Mouse (Mus musculus) intestine, embryonic 16.5 days (tissue): ENCODE results near the gene Fzd4. TPM values are rescaled to one million over a fixed set of nuclear protein-coding genes. Genes with fewer than 3 reads are reported as not detected.

ENCODE experiments used
- ATAC-seq: fragments of 200-750 bp; cut with Nextera tagmentation; 2 replicates; pipeline ENCODE4 v1.8.0; 2017; ENCODE audit warnings: moderate TSS enrichment, moderate library complexity
- H3K27ac ChIP-seq: fragments of 300-500 bp; sonication (generic); 2 replicates; pipeline ENCODE4 v1.5.1; 2014; ENCODE audit warnings: mild to moderate bottlenecking, low read length
- H3K27me3 ChIP-seq: fragments of 300-500 bp; sonication (generic); replicated peaks from 2 replicates; pipeline ENCODE4 v1.6.1; 2014; ENCODE audit warnings: low read length, control low read depth, mixed read lengths; ENCODE audit not compliant: control insufficient read depth, insufficient read depth
- H3K36me3 ChIP-seq: fragments of 300-500 bp; sonication (generic); 2 replicates; pipeline ENCODE4 v1.6.1; 2014; ENCODE audit warnings: low read length, control low read depth; ENCODE audit not compliant: control insufficient read depth, insufficient read depth
- H3K4me1 ChIP-seq: fragments of 300-500 bp; sonication (generic); 2 replicates; pipeline ENCODE4 v1.6.1; 2014; ENCODE audit warnings: low read length, control low read depth, mixed read lengths; ENCODE audit not compliant: control insufficient read depth, insufficient read depth
- H3K4me2 ChIP-seq: fragments of 300-500 bp; sonication (generic); 2 replicates; pipeline ENCODE4 v1.6.1; 2014; ENCODE audit warnings: low read depth, low read length, control low read depth
- H3K4me3 ChIP-seq: fragments of 300-500 bp; sonication (generic); 2 replicates; pipeline ENCODE4 v1.5.1; 2014; ENCODE audit warnings: mild to moderate bottlenecking, low read length
- H3K9ac ChIP-seq: fragments of 300-500 bp; sonication (generic); 2 replicates; pipeline ENCODE4 v1.6.1; 2014; ENCODE audit warnings: low read depth, low read length
- H3K9me3 ChIP-seq: fragments of 300-500 bp; sonication (generic); 2 replicates; pipeline ENCODE4 v1.6.1; 2016; ENCODE audit warnings: low read length, control low read depth; ENCODE audit not compliant: control insufficient read depth
- WGBS: fragments of 180-500 bp; shearing (Covaris S2); extraction: QIAGEN DNeasy Blood & Tissue Kit; methylation state at CpG from one replicate; pipeline ENCODE4 v1.1.7; 2014; 5-methylcytosine and 5-hydroxymethylcytosine counted together
- polyA plus RNA-seq: library from polyadenylated mRNA; unstranded; fragments of >200 nt; fragmentation: Nextera tagmentation; extraction: Ambion mirVana; gene quantifications from 2 replicates; pipeline ENCODE4 v1.2.1, GENCODE M21; 2015

The Fzd4 gene
- polyA plus RNA-seq, 1 experiment from 2014 or later = 7.4 TPM

DNA sequence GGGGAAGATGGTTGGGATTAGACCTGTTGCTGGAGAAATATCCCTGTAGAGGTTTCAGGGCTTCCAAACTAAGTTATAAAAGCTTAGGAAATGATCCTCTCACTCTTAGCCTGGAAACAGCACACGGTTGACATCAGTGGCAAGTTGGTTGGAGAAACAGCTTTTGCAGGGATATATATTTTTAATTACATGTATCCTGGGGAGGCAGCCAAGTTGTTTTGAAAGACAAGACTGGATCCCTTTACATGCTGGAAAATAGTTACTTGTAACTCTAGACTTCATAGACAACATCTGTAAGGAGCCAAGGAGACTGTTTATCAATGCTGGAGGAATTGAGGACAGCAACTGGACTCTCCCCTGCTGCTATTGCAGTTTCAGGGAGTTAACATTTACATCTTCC is 1.9 kb downstream of the Fzd4 start:
- Histone ChIP-seq H3K36me3 (no peaks in the 10 kb centered on the region), H3K9ac (peak overlapping the region; percentile 52; the same call in 1 of the 2 replicates), H3K9me3 (no peaks in the 10 kb centered on the region), H3K4me3 (peak overlapping the region; percentile 37), H3K4me2 (peak overlapping the region; percentile 38), H3K27me3 (no peaks in the 10 kb centered on the region), H3K27ac (peak overlapping the region; percentile 39; the same call in 1 of the 2 replicates), H3K4me1 (peaks cover 28% of the 10 kb centered on the region)
- no peak for ATAC-seq
- 33% methylated on average over 1 of the region's 1 CpGs for WGBS

DNA sequence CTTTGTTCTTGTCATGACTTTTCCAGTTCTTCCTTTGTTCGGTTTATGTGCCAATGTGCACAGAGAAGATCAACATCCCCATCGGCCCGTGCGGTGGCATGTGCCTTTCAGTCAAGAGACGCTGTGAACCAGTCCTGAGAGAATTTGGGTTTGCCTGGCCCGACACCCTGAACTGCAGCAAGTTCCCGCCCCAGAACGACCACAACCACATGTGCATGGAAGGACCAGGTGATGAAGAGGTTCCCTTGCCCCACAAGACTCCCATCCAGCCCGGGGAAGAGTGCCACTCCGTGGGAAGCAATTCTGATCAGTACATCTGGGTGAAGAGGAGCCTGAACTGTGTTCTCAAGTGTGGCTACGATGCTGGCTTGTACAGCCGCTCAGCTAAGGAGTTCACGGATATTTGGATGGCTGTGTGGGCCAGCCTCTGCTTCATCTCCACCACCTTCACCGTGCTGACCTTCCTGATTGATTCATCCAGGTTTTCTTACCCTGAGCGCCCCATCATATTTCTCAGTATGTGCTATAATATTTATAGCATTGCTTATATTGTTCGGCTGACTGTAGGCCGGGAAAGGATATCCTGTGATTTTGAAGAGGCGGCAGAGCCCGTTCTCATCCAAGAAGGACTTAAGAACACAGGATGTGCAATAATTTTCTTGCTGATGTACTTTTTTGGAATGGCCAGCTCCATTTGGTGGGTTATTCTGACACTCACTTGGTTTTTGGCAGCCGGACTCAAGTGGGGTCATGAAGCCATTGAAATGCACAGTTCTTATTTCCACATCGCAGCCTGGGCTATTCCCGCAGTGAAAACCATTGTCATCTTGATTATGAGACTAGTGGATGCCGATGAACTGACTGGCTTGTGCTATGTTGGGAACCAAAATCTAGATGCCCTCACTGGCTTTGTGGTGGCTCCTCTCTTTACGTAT is 3.1 kb downstream of the Fzd4 start:
- H3K36me3 ChIP-seq = no peaks in the 10 kb centered on the region
- WGBS = 75% methylated on average over 24 of the region's 24 CpGs
- peak overlapping the region; percentile 3 for H3K27ac ChIP-seq
- H3K4me1 ChIP-seq = peaks cover 30% of the 10 kb centered on the region
- H3K4me3 ChIP-seq = peak overlapping the region; percentile 13; the same call in 1 of the 2 replicates
- no peaks in the 10 kb centered on the region for H3K27me3 ChIP-seq
- H3K9ac ChIP-seq = no peak overlapping the region
- H3K9me3 ChIP-seq = no peaks in the 10 kb centered on the region
- peak overlapping the region; percentile 17; the same call in 1 of the 2 replicates for H3K4me2 ChIP-seq
- ATAC-seq = no peak

DNA sequence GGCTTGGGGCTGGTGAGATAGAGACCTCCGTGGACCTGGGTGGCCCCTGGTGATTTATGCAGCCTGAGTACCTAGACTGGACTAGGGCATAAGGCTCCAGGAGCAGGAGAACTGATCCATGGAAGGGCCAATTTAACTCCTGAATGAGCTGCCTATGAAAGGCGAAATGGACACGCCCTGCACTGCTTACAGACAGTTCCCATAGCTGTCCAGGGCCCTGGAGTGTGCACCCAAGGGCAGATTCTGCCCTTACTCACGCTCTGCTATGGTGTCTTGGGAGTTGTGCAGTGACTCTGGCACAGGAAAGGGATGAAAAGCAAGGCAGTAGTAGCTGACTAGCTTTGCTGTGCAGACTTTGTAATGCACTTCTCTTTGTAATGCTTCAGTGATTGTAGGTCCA is 6.1 kb downstream of the Fzd4 start:
- H3K9ac ChIP-seq = no peak overlapping the region
- 65% methylated on average over 4 of the region's 4 CpGs for WGBS
- H3K4me2 ChIP-seq = no peak overlapping the region
- H3K9me3 ChIP-seq = no peaks in the 10 kb centered on the region
- no peaks in the 10 kb centered on the region for H3K27me3 ChIP-seq
- peak; percentile 53; the same call in 1 of the 2 replicates for ATAC-seq
- H3K27ac ChIP-seq = 0 out of 2 replicates have a peak overlapping the region, but pooled peaks have one; percentile 14
- H3K4me3 ChIP-seq = no peak overlapping the region
- peaks cover 28% of the 10 kb centered on the region for H3K4me1 ChIP-seq
- H3K36me3 ChIP-seq = no peaks in the 10 kb centered on the region

DNA sequence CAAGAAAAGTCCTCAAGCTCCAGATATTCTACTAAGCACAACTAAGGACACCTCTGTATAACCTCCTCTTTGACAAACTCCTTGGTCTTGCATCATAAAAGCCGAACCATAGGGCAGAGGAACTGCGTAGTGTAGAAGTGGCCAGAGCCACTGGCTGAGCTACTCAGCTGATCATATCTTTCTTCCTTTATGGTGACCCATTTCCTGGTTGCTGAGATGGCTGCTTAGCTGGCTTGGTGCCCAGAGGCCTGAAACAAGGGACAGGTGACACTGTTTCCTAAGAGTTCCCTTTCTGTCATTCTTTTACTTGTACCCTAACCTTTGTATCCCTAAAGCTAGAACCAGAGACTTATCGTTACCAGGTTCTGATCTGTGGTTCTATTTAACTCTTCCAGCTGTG is 7.2 kb downstream of the Fzd4 start:
- 64% methylated on average over 3 of the region's 3 CpGs for WGBS
- ATAC-seq = peak; percentile 91
- Histone ChIP-seq H3K9ac (no peak overlapping the region), H3K4me1 (peaks cover 28% of the 10 kb centered on the region), H3K4me2 (no peak overlapping the region), H3K4me3 (no peak overlapping the region), H3K36me3 (no peaks in the 10 kb centered on the region), H3K27ac (peak overlapping the region; percentile 77), H3K27me3 (no peaks in the 10 kb centered on the region), H3K9me3 (no peaks in the 10 kb centered on the region)

DNA sequence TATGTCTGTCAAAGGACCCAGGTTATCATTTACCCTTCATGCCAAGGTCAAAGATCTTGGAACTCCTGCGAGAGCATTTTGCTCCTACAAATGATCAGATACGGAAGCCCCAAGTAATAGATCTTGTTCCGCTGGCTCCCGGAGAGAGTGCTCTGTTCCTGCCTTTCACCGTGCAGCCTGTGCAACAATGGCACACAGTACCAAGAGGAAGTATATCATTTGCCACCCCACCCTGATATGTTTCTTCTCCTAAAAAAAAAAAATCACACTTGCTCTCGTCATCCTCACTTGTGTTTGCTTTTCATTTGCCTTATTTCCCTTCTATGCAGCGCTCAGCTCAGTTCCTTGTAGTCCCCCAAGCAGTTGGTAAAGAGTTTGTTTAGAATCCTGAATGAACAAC is 7.9 kb downstream of the Fzd4 start:
- Histone ChIP-seq H3K9me3 (no peaks in the 10 kb centered on the region), H3K36me3 (no peaks in the 10 kb centered on the region), H3K9ac (no peak overlapping the region), H3K4me1 (peaks cover 28% of the 10 kb centered on the region), H3K4me2 (no peak overlapping the region), H3K4me3 (no peak overlapping the region), H3K27ac (peak overlapping the region; percentile 77), H3K27me3 (no peaks in the 10 kb centered on the region)
- ATAC-seq = peak; percentile 20; the same call in 1 of the 2 replicates
- 62% methylated on average over 7 of the region's 7 CpGs for WGBS

DNA sequence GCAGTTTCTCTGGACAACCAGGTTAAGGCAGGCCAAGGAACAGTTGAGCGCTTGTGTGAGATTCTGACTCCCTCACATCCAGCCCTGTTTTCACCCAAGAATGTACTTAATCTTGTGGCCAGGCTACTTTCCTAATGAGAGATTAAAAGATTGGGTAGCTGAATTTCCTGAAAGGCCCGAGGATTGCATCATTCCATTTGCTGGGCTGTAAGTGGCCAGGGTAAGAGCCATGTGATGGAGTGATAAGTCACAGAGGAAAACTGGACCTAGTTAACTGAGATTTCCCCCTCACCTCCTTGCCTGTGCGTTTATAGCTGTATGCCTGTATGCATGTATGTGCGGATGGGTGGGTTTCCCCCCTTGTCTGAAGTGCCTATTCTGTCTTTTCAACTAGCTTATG is 11.9 kb downstream of the Fzd4 start:
- no peak for ATAC-seq
- H3K27ac ChIP-seq = no peak overlapping the region
- WGBS = 78% methylated on average over 4 of the region's 4 CpGs

DNA sequence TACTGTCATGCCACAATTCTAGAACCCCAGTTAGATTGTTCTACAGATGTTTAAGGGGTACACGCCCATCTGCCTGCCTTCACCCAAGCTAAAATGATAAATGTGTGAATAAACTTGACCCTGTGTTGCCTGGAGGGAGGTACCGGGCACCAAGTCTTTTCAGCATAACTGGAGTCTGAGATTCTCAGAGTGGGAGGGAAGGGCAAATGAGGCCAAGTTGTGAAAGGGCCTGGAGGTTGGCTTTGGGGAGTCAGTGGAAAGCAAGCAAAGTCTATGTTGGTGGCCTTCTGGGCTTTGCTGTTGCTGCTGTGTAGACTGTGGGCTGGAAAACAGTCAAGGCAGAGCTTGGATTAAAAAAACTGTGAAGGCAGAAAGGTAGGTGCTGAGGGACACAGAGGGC is 13.6 kb downstream of the Fzd4 start:
- 76% methylated on average over 2 of the region's 2 CpGs for WGBS
- Histone ChIP-seq H3K4me3 (no peak overlapping the region), H3K9me3 (no peaks in the 10 kb centered on the region), H3K9ac (no peak overlapping the region), H3K4me2 (no peak overlapping the region), H3K27ac (no peak overlapping the region), H3K36me3 (no peaks in the 10 kb centered on the region), H3K4me1 (0 out of 2 replicates have a peak, but pooled peaks cover 3% of the 10 kb centered on the region), H3K27me3 (no peaks in the 10 kb centered on the region)
- ATAC-seq = no peak

More for the DNA sequence above, 11.9 kb downstream of the Fzd4 start:
- H3K36me3 ChIP-seq = no peaks in the 10 kb centered on the region
- peaks cover 16% of the 10 kb centered on the region for H3K4me1 ChIP-seq
- H3K4me3 ChIP-seq = no peak overlapping the region
- no peak overlapping the region for H3K9ac ChIP-seq
- H3K4me2 ChIP-seq = no peak overlapping the region
- H3K27me3 ChIP-seq = no peaks in the 10 kb centered on the region
- H3K9me3 ChIP-seq = no peaks in the 10 kb centered on the region

DNA sequence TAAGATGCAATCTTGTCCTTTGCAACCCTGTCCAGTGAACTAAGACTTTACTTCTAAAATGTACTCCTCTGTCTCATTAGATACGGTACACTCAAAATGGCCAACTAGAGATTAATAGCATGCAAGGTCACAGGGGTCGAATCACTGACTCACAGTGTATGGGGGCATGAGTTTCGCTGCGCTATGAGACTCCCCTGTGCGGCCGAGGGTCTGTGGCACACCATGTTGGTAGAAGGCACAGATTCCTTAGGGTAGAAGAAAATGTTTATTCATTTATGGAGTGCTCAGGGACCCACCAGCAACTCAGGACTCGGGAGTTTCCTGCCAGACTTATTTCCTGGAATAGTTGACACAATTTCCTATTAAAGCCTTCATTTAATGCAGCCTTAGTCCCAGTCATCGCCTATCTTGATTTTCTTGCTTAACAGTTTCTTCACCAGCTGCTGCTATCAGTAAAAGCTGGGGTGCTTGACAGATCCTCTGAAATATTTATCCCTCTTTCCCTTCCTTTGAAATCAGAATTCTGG is 14.0 kb downstream of the Fzd4 start:
- Histone ChIP-seq H3K4me3 (no peak overlapping the region), H3K27ac (no peak overlapping the region), H3K27me3 (no peaks in the 10 kb centered on the region), H3K36me3 (no peaks in the 10 kb centered on the region), H3K9me3 (no peaks in the 10 kb centered on the region), H3K4me1 (peaks cover 7% of the 10 kb centered on the region; the same call in 1 of the 2 replicates), H3K9ac (no peak overlapping the region), H3K4me2 (no peak overlapping the region)
- ATAC-seq = no peak
- WGBS = 63% methylated on average over 8 of the region's 8 CpGs

DNA sequence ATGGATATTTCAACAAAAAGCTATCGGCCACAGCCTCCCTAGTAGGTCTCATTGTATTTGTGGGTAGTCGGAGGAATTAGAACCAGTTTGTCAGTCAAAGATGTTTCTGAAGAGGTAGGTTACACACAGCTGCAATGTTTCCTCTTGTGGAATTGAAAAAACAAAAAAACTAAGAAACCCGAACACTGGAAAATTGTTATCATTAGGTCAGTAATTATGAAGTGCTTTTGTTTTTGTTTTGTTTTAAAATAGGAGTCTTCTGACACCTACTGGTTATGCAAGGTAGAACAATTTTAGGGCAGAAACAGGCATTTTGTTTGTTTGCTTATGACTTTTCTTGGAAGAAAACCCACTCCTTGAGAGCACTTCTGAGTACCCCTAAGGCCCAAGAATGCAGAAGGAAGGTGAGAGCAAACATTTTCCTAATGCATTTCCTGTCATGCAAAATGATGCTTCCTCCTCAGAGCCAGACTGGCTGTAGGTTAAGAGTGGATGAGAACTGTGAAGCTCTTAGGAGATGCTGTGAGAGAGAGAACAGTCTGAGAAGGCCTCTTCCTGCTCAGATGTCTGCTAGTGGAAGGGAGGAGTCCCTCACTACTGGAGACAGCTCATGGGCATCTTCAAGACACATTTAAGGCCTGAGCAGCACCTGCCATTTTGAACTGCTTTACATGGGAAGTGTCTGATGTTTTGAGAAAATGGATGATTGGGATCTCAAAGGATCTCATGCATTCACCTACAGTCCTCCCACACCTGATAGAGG is 14.9 kb downstream of the Fzd4 start:
- H3K4me3 ChIP-seq = no peak overlapping the region
- no peak overlapping the region for H3K9ac ChIP-seq
- H3K4me1 ChIP-seq = peaks cover 7% of the 10 kb centered on the region; the same call in 1 of the 2 replicates
- H3K27ac ChIP-seq = no peak overlapping the region
- no peaks in the 10 kb centered on the region for H3K27me3 ChIP-seq
- no peak for ATAC-seq
- 51% methylated on average over 3 of the region's 3 CpGs for WGBS
- H3K36me3 ChIP-seq = no peaks in the 10 kb centered on the region
- no peak overlapping the region for H3K4me2 ChIP-seq
- H3K9me3 ChIP-seq = no peaks in the 10 kb centered on the region
